Mouse (Mus musculus) liver, embryonic 16.5 days (tissue): ENCODE data around the gene Dusp5. TPM values are rescaled to one million over a fixed set of nuclear protein-coding genes. Genes with fewer than 3 reads are reported as not detected.

ENCODE experiments used
- ATAC-seq: fragments of 200-750 bp; cut with Nextera tagmentation; 2 replicates; pipeline ENCODE4 v1.8.0; 2017; ENCODE audit warnings: low read depth, mild to moderate bottlenecking, moderate number of reproducible peaks, moderate library complexity
- H3K27ac ChIP-seq: fragments of 300-500 bp; sonication (generic); 2 replicates; pipeline ENCODE4 v1.5.1; 2014; ENCODE audit warnings: mild to moderate bottlenecking, low read length
- H3K27me3 ChIP-seq: fragments of 300-500 bp; sonication (generic); 2 replicates; pipeline ENCODE4 v1.6.1; 2014; ENCODE audit warnings: low read depth, low read length, mixed read lengths; ENCODE audit not compliant: control insufficient read depth, insufficient read depth
- H3K36me3 ChIP-seq: fragments of 300-500 bp; sonication (generic); 2 replicates; pipeline ENCODE4 v1.6.1; 2014; ENCODE audit warnings: mild to moderate bottlenecking; ENCODE audit not compliant: control insufficient read depth, insufficient read depth
- H3K4me1 ChIP-seq: fragments of 300-500 bp; sonication (generic); 2 replicates; pipeline ENCODE4 v1.6.1; 2014; ENCODE audit warnings: low read depth, low read length, mixed read lengths; ENCODE audit not compliant: control insufficient read depth
- H3K4me2 ChIP-seq: fragments of 300-500 bp; sonication (generic); 2 replicates; pipeline ENCODE4 v1.6.1; 2014; ENCODE audit warnings: low read depth, low read length, mixed read lengths
- H3K4me3 ChIP-seq: fragments of 300-500 bp; sonication (generic); 2 replicates; pipeline ENCODE4 v1.5.1; 2014; ENCODE audit warnings: low read depth, mild to moderate bottlenecking, low read length
- H3K9ac ChIP-seq: fragments of 300-500 bp; sonication (generic); 2 replicates; pipeline ENCODE4 v1.6.1; 2014; ENCODE audit warnings: low read depth, low read length
- H3K9me3 ChIP-seq: fragments of 300-500 bp; sonication (generic); replicated peaks from 2 replicates; pipeline ENCODE4 v1.6.1; 2016; ENCODE audit warnings: low read length; ENCODE audit not compliant: control insufficient read depth
- WGBS: fragments of 180-500 bp; shearing (Covaris S2); extraction: QIAGEN DNeasy Blood & Tissue Kit; methylation state at CpG from one replicate; pipeline ENCODE4 v1.1.7; 2014; ENCODE audit not compliant: insufficient replicate concordance; 5-methylcytosine and 5-hydroxymethylcytosine counted together
- polyA plus RNA-seq: library from polyadenylated mRNA; unstranded; fragments of >200 nt; fragmentation: Nextera tagmentation; extraction: Ambion mirVana; gene quantifications from 2 replicates; pipeline ENCODE4 v1.2.1, GENCODE M21; 2015

Gene Dusp5
- polyA plus RNA-seq, 1 experiment from 2014 or later = 2.3 TPM

DNA sequence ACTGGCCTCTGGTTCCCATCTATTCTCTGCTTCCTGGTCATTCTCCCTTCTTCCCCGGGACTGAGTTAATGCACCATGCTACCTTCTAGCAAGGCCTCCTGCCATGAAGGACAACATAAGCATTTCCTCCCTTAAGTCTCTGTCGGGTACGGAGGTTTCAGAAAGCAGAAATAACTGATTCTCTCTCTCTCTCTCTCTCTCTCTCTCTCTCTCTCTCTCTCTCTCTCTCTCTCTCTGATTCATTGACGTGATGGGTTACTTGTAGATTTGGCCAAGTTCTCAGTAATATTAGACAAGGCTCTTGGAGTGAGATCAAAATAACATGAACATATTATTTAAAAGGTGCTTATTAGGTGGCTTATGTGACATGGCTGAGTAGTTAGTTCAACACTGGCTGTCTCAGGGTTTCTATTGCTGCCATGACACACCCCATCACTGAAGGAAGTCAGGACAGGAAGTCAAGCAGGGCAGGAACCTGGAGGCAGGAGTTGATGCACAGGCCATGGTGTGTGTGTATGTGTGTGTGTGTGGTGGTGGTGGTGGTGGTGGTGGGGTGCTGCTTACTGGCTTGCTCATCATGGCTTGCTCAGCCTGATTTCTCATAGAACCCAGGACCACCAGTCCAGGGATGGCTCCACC lies 16.1 kb downstream of the Dusp5 start:
- Histone ChIP-seq H3K36me3 (no peaks in the 10 kb centered on the region), H3K9me3 (no peaks in the 10 kb centered on the region), H3K4me1 (no peaks in the 10 kb centered on the region; the same call in 1 of the 2 replicates), H3K27me3 (no peaks in the 10 kb centered on the region), H3K4me2 (no peak overlapping the region), H3K4me3 (no peak overlapping the region), H3K9ac (no peak overlapping the region), H3K27ac (no peak overlapping the region)
- no peak for ATAC-seq
- WGBS = 35% methylated on average over 4 of the region's 4 CpGs

DNA sequence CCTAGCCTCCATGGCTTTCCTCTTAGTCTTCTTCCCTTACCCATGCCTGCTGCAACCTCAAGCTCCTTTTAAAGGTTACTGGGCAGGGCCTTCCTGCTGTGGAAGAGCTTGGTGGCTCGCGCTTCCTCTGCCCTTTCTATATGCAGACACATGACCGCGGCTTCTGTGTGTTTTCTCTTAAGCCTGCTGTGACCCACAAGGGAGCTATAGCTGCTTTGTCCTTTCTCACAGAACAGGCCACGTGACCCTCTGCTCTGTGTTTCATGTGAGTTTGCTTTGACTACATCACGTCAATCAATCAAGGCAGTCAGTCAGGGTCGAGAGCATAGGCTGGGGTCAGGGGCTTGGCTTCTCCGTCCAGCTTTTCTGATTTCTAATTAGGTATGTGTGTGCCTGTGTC lies 18.7 kb downstream of the Dusp5 start:
- Histone ChIP-seq H3K4me2 (no peak overlapping the region), H3K27ac (no peak overlapping the region), H3K4me3 (no peak overlapping the region), H3K4me1 (no peaks in the 10 kb centered on the region; the same call in none of the 2 replicates), H3K9me3 (no peaks in the 10 kb centered on the region), H3K36me3 (no peaks in the 10 kb centered on the region), H3K9ac (no peak overlapping the region), H3K27me3 (no peaks in the 10 kb centered on the region)
- WGBS = 30% methylated on average over 8 of the region's 8 CpGs
- ATAC-seq = peak; percentile 30; the same call in 1 of the 2 replicates

DNA sequence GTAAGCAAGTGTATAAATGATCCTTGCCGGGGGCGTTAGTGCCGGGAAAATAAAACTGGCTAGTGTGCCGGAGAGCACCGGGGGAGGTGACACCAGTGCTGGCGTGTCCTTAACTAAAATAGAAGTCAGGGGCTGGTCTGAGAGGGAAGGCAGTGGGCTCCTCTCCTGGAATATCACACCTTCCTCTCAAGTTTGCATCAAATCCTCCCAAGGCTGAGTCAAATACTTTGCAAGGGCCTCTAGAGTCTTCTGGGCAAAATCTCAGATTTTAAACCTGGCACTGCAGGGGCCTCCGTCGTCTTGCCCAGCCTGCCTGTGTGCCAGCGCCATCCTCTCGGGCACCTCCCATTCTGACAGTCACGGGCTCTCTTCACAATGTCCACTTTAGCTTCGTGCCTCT lies 22.1 kb downstream of the Dusp5 start:
- no peaks in the 10 kb centered on the region for H3K27me3 ChIP-seq
- no peak overlapping the region for H3K9ac ChIP-seq
- H3K4me2 ChIP-seq = no peak overlapping the region
- no peaks in the 10 kb centered on the region for H3K36me3 ChIP-seq
- WGBS = 71% methylated on average over 12 of the region's 12 CpGs
- H3K4me1 ChIP-seq = peaks cover 4% of the 10 kb centered on the region
- H3K9me3 ChIP-seq = no peaks in the 10 kb centered on the region
- H3K4me3 ChIP-seq = no peak overlapping the region
- H3K27ac ChIP-seq = no peak overlapping the region
- ATAC-seq = no peak

DNA sequence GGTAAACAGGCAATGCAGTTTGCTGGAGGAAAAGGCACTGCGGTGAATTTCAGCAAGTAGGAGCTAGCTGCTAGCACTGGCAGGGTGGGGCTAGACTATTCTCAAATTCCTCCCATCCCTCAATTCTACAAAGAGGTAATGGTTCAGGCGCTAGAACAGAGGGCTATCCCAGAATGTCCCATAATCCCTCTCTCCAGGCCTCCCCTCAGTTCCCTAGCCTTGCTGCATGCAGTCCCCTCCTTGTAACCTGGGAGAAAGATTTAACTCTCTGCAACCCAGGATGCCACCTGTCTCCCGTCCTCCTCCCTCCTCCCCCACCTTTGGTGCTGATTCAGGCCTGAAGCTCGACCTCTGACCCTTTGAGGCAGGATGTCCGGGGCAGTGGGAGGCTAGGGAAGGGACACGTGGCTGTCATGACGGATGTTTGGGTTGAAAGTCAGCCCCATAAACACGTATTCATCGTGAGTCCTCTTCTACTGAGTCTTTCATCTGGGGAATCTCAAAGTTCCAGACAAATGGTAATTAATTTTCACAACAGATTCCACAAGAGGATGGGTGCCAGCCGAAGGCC lies 23.4 kb downstream of the Dusp5 start:
- peaks cover 4% of the 10 kb centered on the region for H3K4me1 ChIP-seq
- H3K9me3 ChIP-seq = no peaks in the 10 kb centered on the region
- 52% methylated on average over 10 of the region's 10 CpGs for WGBS
- H3K36me3 ChIP-seq = no peaks in the 10 kb centered on the region
- H3K4me2 ChIP-seq = no peak overlapping the region
- H3K9ac ChIP-seq = no peak overlapping the region
- H3K27ac ChIP-seq = no peak overlapping the region
- H3K4me3 ChIP-seq = no peak overlapping the region
- no peak for ATAC-seq
- H3K27me3 ChIP-seq = no peaks in the 10 kb centered on the region

DNA sequence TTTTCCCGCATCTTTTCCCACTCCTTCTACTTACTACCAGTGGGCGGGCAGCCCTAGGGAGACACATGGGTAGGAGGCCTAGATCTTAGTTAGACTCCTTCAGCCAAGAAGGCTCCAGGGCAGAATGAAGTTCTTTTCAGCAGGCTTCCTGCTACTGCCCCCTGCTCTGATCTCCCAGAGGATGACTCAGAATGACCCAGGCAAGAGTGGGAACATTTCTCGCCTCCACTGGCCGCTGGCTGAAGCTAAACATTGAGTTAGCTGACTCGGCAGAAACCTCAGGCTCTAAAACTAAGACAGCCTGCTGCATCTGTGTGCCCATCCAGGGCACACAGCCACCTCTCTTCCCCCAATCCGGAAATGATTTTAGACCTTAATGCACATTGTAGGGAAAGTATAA lies 23.9 kb downstream of the Dusp5 start:
- 49% methylated on average over 6 of the region's 6 CpGs for WGBS
- Histone ChIP-seq H3K9me3 (no peaks in the 10 kb centered on the region), H3K27me3 (no peaks in the 10 kb centered on the region), H3K9ac (no peak overlapping the region), H3K36me3 (no peaks in the 10 kb centered on the region), H3K4me1 (peaks cover 4% of the 10 kb centered on the region), H3K4me2 (no peak overlapping the region), H3K4me3 (no peak overlapping the region), H3K27ac (no peak overlapping the region)
- ATAC-seq = no peak

DNA sequence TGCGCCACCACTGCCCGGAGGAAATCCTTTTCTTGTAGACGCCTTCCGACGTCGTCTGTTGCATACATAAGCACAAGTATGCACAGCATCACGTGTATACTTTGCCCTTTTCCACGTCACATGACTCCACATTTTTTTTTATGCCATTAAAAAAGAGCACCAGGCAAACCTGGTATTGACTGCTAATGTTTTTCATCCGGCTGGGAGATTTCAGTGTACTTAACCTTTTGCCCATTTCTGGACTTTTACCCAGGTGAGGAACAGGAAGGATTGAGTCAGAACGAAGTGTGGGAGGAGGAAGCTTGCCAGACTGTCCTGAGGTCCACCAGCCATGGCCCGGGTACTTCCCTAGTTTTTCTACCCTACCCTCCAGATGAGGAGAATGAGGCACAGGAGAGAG lies 25.5 kb downstream of the Dusp5 start:
- Histone ChIP-seq H3K9me3 (no peaks in the 10 kb centered on the region), H3K4me2 (no peak overlapping the region), H3K9ac (no peak overlapping the region), H3K27me3 (no peaks in the 10 kb centered on the region), H3K36me3 (no peaks in the 10 kb centered on the region), H3K27ac (no peak overlapping the region), H3K4me1 (peaks cover 4% of the 10 kb centered on the region; the same call in 1 of the 2 replicates), H3K4me3 (no peak overlapping the region)
- 57% methylated on average over 11 of the region's 11 CpGs for WGBS
- ATAC-seq = peak; percentile 77

DNA sequence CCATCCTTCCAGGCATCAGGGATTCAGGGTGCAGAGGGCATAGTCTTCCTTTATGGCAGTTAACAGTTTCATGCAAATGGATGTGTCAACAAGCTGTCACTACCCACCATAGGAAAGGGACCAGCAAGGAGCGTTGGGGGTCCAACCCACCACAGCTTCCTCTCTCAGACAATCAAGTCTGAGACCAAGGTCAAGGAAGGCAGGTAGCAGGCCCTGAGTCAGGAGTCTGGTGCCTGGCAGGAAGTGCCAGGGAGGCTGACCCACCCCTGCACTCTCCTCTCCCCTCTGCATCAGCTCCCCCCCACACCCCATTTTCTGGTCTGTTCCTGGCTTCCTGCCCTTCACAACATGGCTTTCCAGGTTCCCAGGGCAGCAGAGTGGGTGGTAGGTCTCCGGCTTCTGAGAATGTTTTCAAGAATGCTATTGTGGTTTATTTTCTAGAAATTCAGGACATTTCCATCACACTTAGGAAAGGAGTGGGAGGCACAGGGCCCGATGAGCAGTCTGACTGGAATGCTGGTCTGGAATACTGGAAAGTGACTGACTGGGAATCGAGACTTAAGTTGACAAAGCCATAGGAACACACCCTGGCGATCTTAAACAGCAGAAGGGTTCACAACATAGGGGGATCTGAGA lies 26.2 kb downstream of the Dusp5 start:
- ATAC-seq = no peak

DNA sequence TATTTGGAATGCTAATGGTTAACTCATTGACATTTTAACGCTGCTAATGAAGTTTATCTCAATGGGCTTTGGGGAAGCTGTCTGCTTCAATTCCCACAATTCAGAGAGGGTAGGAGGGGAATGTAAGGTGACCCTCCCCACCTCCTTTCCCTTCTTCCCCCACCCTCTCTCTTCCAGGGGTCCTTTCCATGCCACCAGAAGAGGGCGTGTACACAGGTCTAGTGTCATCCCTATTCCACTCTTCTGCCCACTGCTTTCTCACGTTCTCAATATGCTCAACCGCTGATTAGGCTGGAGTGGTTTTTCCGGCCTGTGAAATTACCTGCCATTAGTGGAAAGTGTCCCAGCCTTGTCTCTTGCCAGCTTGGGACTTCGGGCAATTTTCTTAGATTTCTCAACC lies 27.9 kb downstream of the Dusp5 start:
- H3K4me1 ChIP-seq = peaks cover 4% of the 10 kb centered on the region; the same call in 1 of the 2 replicates
- no peaks in the 10 kb centered on the region for H3K9me3 ChIP-seq
- no peak overlapping the region for H3K27ac ChIP-seq
- no peak overlapping the region for H3K4me2 ChIP-seq
- H3K27me3 ChIP-seq = no peaks in the 10 kb centered on the region
- no peaks in the 10 kb centered on the region for H3K36me3 ChIP-seq
- ATAC-seq = no peak
- no peak overlapping the region for H3K9ac ChIP-seq
- H3K4me3 ChIP-seq = no peak overlapping the region
- WGBS = 42% methylated on average over 6 of the region's 6 CpGs

More for the DNA sequence above, 26.2 kb downstream of the Dusp5 start:
- Histone ChIP-seq H3K27ac (no peak overlapping the region), H3K9me3 (no peaks in the 10 kb centered on the region), H3K4me1 (peaks cover 4% of the 10 kb centered on the region; the same call in 1 of the 2 replicates), H3K9ac (no peak overlapping the region), H3K36me3 (no peaks in the 10 kb centered on the region), H3K4me3 (no peak overlapping the region), H3K27me3 (no peaks in the 10 kb centered on the region), H3K4me2 (no peak overlapping the region)
- WGBS = 55% methylated on average over 5 of the region's 5 CpGs

DNA sequence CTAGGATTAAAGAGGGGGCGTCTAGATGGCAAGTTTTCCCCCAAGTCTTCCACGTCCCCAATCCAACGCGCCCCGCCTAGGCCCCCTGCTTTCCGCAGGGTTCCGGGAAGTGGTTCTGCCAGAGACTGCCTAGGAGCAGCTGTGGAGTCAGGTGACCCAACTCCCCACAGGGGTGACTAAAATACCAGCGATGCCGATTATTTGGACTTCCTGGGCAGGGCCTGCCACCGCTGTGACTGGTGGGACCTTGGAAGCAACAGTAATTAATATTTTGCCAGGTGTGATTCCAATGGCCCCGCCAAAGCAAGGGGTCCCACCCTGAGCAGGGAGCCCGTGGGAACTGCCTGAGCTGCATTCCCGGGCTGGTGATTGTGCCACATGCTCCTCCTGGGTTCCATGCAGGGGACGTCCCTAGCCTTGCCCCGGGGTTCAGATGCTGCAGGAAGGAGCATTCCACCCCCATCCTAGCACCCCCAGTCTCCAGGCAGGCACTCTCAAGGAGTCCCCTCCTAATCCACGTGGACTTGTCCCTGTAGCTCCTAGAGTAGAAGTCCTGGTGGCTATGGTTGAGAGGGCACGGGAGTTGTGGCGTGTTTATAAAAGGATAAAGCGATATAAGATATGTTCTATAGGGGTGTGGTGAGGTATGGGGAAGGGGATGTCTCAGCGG lies 28.5 kb downstream of the Dusp5 start:
- 35% methylated on average over 20 of the region's 20 CpGs for WGBS
- Histone ChIP-seq H3K36me3 (no peaks in the 10 kb centered on the region), H3K27me3 (no peaks in the 10 kb centered on the region), H3K4me2 (no peak overlapping the region), H3K27ac (no peak overlapping the region), H3K4me1 (peaks cover 4% of the 10 kb centered on the region; the same call in 1 of the 2 replicates), H3K9ac (no peak overlapping the region), H3K9me3 (no peaks in the 10 kb centered on the region), H3K4me3 (no peak overlapping the region)
- no peak for ATAC-seq
